Mouse (Mus musculus): ENCODE measurements around the gene Fnip2.

The Fnip2 gene

GRCm38 (mm10) chr3:79413492-79413891, 154.1 kb downstream of the Fnip2 start:
- no peak for DNase-seq (ENCODE audit: low spot score)

GRCm38 (mm10) chr3:79411666-79412065, 155.9 kb downstream of the Fnip2 start:
- DNase-seq (ENCODE audit: low spot score): no peak

GRCm38 (mm10) chr3:79410629-79410995, 157.0 kb downstream of the Fnip2 start:
- no peak for DNase-seq (ENCODE audit: low spot score)

- DNase-seq (ENCODE audit: low spot score): no peak
These were observed 157.5 kb downstream of the Fnip2 start for GRCm38 (mm10) chr3:79409927-79410628.

GRCm38 (mm10) chr3:79408546-79408945, 159.1 kb downstream of the Fnip2 start:
- no peak for DNase-seq (ENCODE audit: low spot score)

Data from adipocyte (in vitro differentiated cells).